Mouse (Mus musculus) kidney, adult 18-20 months (tissue): ENCODE results near the gene Mbd5.

Source experiments
- DNase-seq: peaks from one replicate; pipeline ENCODE4 v3.0.0; 2021

The Mbd5 gene

DNA sequence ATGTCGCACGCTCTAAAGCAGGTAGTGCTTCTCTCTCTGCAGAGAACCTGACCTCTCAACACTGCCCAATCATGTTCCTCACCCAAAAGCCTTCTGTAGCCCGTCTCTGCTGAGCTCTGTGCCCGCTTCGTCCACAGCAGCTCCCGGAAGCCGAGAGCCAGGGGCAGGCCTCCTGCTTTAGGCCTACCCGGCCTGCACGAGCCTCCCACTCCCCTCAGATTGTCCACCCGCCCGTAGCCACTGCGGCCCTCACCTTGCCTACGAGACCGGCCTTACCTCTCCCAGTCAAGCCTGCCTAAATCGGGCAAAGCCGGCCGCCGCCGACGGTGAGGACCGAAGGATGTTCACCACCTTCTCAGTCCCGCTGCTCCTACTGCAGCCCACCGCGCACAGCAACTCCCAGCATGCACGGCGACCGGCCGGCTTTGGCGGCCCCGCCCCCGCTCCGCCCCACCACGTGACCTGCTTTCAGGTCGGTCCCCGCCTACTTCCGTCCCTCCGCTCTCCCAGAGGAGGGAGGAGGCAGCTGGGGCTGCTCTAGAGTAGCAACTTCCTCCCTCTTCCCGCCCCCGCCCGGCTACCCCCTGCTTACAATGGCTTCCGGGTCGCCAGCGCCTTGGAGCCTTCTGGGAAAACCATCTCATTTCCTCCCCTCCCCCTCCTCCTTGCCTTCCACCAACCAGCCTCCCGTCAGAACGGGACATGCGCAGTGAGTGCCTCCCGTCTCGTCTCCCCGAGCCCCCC is at the start of gene Mbd5:
Mbd5 (plus strand) TSS at position 668 of the 744 bp plus-strand sequence.
- DNase-seq = peak; percentile 99

DNA sequence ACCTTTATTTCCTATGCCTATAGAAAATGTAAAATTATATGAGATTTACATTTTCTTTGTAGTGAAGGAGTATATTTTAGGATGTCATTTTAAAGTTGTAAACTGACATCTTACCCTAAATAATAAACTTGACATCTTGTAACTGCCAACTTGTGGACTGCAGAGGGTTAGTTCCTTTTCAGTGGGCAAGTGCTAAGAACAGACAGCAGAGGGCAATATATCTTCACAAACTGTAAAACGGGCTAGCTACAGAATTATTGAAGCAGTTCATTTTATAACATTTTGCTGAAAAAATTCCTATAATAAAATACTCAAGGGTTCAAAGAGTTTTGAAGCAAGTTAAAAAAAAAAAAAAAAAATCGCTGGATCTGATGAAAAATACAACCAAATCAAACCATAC is 40.4 kb upstream of the Mbd5 start:
- DNase-seq = no peak

DNA sequence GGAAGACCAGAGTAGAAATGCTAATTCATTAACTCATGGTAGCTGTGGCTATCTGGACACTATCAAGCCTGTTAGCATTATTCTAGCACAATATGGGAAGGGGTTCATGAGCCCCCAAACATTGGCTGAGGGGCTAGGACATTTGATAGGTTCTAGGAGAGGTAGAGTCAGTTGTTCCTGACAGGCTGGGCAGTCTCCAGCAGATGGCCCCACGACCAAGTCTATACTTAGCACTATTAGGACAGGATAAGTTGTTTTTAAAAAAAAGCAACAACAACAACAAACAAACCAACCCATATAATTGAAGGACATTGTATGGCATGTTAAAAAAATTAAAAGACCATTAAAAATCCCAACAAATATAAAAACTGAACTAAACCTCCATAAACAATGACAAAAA is 35.1 kb upstream of the Mbd5 start:
- DNase-seq = no peak

DNA sequence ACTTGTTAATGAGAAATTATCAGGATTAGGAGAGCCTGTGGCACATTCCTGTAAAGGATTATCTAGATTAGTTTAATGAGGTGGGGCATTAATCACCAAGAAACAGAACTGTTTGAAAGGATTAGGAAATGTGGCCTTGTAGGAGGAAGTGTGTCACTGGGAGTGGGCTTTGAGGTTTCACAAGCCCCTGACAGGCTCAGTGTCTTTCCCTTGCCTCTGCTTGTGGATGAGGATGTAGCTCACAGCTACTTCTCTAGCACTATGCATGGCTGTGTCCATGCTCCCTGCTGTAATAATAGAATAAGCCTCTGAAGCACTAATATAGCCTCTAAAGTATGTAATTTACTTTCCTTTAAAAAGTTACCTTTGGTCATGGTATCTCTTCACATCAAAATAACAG is 33.5 kb upstream of the Mbd5 start:
- no peak for DNase-seq

DNA sequence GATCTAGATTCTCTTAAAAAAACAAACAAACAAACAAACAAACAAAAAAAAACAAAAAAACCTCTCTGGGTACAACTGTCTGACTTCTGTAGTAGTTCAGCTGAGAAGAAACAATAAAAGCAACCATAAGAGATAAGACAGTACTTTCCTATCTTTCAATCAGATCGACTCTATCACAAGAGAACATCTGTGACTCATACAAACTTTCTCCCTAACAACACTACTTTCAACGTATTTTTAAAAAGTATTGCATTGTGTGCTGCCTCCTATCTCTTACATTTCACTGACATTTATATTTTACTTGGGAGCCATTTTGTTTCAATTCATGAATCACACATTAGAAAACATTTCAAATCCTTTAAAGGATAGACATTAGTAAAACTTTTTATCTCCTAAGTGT is 14.2 kb upstream of the Mbd5 start:
- no peak for DNase-seq

DNA sequence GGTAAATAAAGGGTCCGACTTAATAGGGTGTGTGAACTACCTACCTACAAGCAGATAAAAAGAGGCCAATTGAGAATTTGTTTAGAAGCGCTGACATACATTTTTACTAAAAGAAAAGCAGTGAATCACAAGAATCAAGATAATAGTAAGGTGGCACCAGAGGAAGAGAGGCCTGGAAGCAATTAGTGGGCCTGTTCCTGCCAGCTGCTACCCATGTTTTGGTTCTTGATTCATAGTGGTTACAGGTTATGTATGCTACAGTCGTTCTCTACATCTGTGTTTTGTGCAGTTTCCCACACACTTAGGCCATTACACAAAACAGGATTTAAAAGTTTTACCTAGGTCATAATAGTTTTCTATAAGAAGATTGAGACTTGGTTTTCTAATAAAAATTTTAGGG is 1.5 kb upstream of the Mbd5 start:
- no peak for DNase-seq

DNA sequence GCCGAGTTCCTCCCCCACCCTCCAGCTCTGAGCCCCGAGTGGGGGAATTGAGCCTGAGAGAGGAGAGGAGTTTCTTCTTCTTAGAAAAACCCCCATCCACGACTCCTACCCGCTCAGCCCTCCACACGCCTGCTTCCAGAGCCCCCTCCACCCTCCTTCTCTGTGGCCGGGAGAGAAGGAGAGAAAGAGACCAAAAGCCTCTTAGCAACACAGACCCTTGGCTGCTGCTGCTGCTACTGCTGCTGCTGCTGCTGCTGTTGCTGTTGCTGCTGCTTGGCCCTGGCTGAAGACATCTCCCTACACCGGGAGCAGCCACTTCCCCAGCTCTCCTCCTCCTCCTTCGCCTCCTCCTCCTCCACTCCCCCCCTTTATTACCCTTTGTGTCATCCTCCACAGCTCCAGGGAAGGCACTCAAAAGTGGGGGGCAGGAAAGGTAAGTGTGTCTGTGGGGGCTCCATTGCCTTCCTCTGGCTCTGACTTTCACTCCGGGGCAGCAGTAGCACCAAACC is 489 bp downstream of the Mbd5 start:
- peak; percentile 52 for DNase-seq

DNA sequence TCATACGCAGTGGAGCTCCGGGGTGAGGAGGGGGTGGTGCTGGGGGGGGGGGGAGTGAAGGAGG is 776 bp downstream of the Mbd5 start, which contains the start of gene Orc4:
Orc4 (minus strand) TSS at position 26 of the 64 bp plus-strand sequence.
- no peak for DNase-seq

DNA sequence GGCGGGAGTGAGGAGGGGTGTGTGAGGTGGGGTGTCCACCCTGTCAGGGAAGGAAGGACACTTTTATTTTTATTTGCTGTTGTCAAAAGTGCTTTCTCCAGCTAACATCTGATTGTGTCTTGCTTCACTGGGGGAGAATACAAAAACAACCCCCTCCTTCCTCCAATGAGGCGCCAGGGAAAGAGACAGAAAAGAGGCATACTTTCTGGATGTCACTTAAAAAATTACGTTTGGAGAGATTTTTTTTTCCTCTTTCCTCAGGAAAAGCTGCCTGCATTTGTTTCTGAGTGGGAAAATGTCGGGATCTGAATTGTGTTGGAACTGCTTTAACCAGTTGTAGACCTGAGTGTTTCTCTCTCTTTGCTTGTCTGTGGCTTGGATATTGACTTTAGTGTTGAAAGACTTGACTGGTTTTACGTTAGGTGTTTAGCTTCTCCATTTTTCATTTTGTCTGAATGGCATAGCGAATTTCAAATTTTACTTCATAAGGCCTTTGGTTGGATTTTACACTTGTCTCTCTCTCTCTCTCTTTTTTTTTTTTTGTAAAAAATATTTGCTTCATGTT is 1.1 kb downstream of the Mbd5 start:
- no peak for DNase-seq

DNA sequence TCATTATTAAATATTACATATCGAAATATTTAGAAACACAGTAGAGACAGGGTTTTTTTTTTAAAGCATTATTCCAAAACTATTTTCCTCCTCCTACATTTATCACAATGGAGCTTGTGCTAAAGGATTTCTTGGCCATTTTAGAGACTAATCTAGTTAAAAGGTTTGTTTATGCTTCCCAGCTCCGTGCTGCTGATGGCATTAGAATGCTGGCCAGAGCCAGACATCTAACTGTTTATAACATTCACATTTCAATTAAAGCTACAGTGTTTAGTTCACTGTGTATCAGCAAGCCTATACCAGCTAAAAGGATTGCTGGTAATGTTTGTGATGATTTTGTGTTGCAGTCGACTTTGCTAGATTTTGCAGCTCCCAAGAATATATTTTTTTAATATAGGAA is 7.3 kb downstream of the Mbd5 start:
- no peak for DNase-seq

DNA sequence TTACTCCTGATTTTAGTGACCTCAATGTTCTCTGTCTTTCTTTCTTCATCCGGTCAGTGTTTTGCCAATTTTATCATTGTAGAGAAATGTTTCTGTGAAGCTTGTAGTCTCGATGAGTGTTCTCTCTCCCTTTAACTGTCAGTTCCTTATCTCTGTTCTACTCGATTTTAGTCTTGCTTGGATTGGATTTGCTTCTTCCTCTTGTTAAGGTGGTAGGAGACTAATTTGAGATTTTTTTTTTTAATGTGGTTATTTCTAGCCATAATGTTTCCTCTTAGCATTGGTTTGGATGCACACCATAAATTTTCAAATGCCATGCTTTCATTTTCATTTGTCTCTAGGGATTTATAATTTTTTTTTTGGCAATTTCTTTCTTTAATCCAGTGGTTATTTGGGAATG is 29.6 kb downstream of the Mbd5 start:
- DNase-seq = no peak

DNA sequence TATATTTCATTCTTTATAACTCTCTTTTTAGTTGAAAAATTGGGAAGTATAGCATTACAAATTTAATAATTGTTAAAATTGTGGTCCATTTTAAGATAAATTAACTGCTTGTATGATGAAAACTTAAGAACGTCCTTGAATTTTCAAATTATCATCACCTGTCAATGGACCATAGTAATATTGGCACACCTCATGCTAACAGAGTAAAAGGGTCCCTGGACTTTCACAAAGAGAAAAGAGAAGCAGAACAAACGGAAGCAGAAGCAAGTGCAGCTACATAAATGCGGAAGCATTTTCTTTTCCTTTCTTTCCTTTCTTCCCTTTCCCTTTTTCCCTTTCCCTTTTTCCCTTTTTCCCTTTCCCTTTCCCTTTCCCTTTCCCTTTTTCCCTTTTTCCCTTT is 41.0 kb downstream of the Mbd5 start:
- DNase-seq = no peak

DNA sequence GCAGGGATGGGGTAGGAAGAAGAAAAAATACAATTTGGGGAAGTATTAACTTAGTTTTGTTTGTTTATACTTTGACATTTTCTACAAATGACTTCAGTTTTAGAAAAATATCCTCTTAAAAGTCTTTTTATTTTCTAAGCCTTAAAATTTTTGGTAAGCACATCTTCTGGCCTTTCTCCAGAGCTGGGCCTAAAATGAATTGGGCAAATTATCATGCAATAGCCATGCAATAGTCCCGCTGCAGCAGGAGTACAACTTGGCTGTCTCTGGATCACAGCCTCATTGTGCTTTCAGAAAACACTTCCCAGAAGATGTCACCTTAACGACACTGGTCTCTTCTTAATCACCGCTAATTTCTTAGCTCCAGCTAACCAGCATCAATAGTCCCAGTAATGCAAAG is 91.2 kb downstream of the Mbd5 start:
- no peak for DNase-seq

DNA sequence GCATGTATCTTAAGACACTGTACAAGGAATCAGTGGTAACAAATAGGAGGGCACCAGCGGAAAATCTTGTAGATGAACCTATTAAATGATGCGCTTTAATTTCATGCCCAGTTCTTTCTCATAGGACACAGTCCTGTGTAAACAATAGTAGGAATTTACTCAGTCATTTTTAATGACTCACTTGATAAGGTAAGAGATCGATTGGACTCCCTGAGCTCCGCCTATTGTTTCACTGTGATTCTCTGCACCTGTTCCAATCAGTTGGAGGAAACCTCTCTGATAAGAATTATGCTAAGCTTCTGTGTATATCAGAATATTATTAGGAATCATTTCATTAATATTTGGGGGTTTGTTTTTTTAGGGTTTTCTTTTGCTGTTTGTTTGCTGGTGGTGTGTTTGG is 100.7 kb downstream of the Mbd5 start:
- no peak for DNase-seq

DNA sequence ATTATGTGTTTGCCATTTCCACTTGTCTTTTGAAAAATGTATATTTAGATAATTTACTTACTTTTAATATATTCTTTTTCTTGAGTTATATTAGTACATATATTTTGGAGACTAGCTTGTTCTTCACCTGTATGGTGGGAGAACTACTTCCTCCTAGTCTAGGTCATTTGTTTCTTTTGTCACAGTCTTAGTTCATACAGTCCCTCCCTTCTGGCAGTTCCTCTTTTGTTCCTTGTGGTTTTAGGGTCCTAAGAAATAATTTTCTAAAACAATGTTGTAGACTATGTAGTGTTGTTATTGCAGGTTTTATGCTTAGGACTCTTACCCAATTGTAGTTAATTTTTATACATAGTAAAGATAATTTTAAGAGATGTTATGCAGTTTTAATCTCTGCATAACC is 118.6 kb downstream of the Mbd5 start:
- no peak for DNase-seq

DNA sequence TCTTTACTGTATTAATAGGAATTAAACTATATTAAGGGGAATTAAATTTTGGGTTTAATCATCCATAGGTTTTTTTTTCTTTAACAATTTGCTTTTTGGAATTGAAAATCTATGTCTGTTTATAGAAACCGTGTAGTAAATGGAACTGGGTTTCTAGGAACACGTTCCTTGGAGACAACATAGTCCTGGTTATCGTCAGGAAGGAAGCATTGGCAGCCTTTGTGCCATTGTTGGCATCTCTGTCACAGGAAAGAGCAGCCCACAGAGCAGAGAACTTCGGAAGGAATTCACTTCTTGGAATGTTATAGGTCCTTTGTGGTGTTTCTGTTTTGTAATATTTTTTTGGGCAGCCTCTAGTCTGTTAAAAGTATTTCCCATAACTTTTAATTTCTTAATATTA is 135.7 kb downstream of the Mbd5 start:
- DNase-seq = no peak

DNA sequence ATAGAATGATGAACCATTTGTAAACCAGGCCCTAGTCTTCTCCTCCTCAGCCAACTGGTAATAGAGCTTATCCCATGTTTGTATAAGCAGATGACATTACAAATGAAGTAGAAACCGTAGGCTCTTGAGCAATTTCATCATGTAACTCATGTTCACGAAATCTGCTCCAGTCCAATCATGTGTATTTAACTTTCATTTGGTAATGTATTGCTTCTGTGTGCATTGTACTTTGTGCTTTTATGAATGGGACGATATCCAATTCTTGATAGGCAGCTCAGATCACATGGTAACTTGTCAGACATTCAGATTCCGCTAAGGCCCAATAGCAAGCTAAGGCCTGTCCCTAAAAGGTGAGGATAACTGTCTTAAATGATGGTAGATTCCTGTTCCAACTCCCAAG is 141.5 kb downstream of the Mbd5 start:
- no peak for DNase-seq

DNA sequence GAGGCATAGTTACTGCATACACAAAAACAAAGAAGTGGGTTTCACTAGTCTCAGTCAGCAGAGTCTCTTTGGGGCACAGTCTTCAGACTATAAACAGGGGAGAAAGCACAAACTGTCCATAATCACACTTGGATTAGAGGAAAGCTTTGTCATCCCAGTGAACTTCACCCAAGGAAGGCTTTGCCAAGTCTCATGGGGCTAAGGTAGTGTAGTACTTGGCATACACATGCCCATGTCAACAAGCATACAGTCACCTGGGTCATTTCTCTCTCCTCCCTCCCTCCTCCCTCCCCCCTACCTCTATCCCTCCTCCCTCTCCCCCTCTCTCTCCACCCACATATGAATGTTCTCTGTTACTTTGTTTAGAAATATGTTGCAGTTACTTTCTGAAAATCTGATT is 147.5 kb downstream of the Mbd5 start:
- no peak for DNase-seq

DNA sequence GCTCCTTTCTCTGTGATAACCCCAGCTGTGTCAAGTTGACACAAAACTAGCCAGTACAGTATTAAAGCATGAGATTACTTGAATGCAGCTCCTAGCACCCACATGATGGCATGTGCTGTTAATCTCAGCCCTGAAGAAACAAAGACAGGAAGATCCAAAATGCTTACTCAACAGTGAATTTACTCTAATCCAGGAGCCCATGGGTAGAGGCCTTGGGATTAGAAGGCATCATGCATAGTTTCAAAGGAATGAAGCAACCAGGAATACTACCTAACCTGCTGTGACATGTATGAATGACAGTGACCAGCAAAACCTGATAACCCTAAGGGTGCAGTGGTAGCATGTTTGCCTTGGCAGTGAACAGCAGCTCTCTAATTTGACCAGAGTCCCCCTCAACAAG is 159.6 kb downstream of the Mbd5 start:
- no peak for DNase-seq

DNA sequence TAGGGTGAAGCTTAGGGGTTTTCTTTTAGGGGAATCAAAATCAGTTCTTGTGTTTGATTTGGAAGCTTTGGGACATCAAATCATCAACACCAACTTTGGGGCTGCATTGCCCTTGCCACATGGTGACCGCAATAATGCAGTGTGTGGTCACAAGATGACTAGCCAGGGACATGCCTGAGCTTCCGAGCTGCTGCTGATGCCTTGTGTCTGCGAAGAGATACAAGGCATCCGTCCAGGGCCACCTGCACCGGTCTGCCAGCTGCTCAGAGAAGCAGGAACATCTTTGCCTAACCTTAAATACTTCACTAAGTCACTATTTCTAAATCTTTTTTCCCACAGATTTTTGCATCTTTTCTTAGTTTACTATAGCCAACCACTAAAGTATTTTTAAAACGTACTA is 170.6 kb downstream of the Mbd5 start:
- no peak for DNase-seq

DNA sequence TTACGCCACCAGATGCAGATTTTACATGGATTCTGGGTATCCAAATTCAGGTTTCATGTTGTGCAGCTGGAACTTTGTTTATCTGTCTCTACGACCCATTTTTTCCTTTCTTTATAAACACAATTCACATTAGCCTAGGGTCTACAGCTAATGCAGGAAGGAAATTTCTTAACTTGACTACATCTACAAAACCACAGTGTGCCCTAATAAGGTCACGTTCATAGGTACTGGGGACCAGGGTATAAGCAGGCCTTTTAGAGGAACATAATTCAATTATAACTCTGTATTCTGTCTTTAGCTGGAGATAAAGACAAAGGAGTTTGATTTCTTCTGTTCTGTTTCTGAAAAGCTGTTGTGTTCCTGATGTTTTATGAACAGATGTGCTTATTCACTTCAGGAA is 172.3 kb downstream of the Mbd5 start:
- no peak for DNase-seq

DNA sequence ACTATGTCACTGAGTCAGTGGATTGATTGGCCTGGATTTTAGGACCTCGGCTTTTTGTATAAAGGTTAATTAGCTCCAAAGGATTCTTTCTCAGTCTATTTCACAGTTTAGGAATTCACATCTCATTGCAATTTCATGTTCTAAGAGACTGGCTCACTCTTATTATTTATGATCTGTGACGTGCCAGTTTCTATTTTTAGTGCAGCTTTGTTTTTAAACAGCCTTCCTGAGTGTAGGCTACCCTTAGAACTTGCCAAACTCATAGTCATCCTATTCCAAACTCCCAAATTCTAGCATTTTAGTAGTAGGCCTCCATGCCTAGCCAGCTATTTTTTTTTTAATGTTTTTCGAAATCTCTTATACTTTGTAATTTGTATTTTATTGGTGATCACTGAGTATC is 192.9 kb downstream of the Mbd5 start:
- DNase-seq = no peak

DNA sequence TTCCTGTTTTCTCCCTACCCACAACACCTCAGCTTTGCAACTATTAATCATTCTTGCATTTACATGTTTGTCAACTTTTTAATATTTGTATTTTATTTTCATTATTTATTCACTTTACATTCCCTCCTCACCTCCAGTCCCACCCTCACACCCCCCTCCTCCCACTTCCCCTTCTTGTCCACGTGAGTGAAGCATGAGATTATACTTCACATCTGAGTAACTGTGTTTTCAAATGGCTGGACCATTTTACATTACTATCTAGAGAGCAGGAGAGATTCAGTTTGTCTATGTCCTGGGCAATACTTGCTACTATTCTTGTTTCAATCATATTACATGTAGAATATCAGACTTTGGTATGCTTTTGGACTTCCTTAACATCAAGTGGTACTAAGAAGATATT is 204.3 kb downstream of the Mbd5 start:
- DNase-seq = no peak

DNA sequence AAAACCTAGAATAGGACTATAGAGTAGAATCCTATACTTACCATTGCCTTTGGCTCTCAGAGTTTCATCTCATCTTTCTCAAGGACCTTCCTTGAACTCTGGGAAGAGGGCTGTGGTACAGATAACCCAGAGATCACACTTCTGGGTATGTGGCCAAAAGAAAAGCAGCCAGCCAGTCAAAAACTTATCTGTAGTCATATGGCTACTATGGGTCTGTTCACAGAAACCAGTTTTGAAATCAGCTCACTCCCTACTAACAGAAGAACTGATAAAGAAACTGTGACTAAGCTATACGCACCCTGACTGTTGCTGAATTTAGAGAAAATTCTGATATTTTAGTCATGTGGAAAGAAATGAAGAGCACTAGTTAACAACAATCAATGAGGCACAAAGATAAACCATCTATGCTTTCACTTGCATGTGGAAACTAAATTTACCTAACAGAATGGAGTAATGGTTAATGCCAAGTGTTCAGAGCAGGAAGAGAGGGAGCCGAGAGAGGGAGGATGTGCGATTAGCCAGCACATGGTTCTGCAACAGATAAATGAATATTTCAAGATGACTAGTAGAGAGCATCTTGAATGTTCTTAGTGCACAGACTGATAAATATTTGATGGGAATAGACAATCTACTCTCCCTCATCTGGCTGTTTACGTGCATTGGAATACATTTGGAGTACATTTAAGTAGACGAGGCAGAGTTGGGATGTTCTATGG is 211.1 kb downstream of the Mbd5 start:
- DNase-seq = no peak

DNA sequence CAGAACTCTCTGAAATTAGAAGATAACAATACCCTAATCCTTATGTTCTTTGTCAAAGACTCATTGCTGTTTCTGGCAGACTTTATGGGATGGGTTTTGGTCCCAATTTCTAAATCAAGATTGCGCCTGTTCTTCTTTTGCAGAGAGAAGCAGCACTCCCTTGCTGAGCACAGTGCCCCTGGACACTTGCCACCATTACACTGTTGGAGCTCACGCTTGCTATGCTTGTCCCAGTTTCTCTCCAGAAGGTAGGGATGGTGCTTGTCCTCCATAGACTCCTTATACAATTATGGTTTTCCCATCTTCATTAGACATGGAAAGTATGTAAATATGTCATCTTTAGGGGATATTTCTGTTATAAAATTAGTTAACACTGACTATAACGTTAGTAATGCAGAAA is 220.5 kb downstream of the Mbd5 start:
- DNase-seq = no peak
